Mouse (Mus musculus): ENCODE results near the gene Gm6657.

DNA sequence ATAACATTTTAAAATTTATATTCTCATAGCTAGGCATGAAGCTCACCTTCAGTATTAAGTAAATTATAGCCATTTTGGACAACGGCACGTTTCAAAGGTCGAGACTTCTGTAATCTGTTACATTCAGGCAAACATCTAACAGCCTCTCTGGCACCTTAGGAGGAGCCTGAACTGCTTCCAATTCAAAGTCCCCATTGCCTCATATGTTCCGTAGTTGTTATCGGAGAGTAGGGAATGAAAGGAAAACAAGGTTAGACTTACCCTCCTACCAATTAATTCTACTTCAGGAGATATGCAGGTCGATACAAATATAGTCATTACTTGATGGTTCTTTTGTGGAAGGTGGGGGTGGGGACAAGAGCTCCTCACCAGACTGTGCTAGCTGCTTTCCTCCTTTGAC, 21.4 kb downstream of the Gm6657 start:
- TF ChIP-seq POLR2A (IDR thresholded peaks at IDR 0.05; ENCODE audit: borderline replicate concordance, insufficient read depth, low read length) (no peak), CTCF (IDR thresholded peaks at IDR 0.05; ENCODE audit: borderline replicate concordance, insufficient read depth, low read depth, low read length) (no peak)

Measured in cerebellum, adult 2 months (tissue).